Mouse (Mus musculus) Patski (cell line): ENCODE results near the gene Ssh3. TPM values are rescaled to one million over a fixed set of nuclear protein-coding genes. Genes with fewer than 3 reads are reported as not detected.
A peak's percentile ranks its signal among the peaks of the same experiment; 100 is the strongest.

ENCODE experiments used
- ATAC-seq: fragments of 100-300 bp; one replicate; pipeline ENCODE4 v1.8.0; 2021
- CTCF ChIA-PET: fragments of 350-600 bp; sonication (Branson Sonifier 250); formaldehyde crosslinking; loops from one replicate; lab custom pipeline; 2022; ENCODE audit warnings: inconsistent platforms; lab: Charles Lee
- POLR2A ChIA-PET: fragments of 350-600 bp; sonication (Branson Sonifier 250); formaldehyde crosslinking; loops from one replicate; lab custom pipeline; 2022; ENCODE audit warnings: antibody characterized with exemption, inconsistent platforms; lab: Charles Lee
- DNase-seq: peaks from one replicate; pipeline ENCODE4 v3.0.0-alpha.2; 2011; ENCODE audit warnings: low read depth, low spot score
- H3K27me3 ChIP-seq: fragments of 371-371 bp; one replicate; pipeline ENCODE4 v1.5.1; 2021
- CTCF ChIP-seq: fragments of 100-300 bp; IDR thresholded peaks from one replicate; pipeline ENCODE4 v1.5.1; 2021
- in situ Hi-C: fragments of 300-500 bp; cut with MboI; formaldehyde crosslinking; loops from 3 replicates; pipeline ENCODE4 v1.11.1; 2018; ENCODE audit warnings: low pct_unique_long_range_greater_than_20kb, mixed read lengths
- polyA plus RNA-seq: library from polyadenylated mRNA; unstranded; gene quantifications from one replicate; pipeline ENCODE4 v1.2.3, GENCODE M21; 2021

Gene Ssh3
- polyA plus RNA-seq, 1 experiment from 2014 or later = 71.3 TPM

DNA sequence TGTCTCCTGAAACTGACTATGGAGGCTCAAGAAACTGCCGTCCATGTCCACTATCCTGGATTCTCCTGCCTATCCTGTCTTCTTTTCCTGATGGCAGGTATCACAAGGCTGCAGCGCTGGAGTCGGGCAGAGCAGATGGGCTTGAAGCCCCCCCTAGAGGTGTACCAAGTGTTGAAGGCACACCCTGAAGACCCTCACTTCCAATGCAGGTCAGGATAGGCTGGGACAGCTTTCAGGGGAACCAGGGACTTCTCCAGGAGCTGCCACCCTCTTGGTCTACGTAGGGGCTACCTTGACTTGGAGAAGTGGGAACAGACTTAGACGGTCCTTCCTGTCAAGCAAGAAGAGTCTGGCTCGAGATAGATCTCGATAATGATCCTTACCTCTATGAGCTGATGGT lies 36.3 kb downstream of the Ssh3 start:
- POLR2A ChIA-PET = interaction anchor here (0.9 to 8.3 kb wide), 4 partner anchors 10 to 78 kb away, joined by 3 to 199 read pairs (median 6); partner anchors contain the start of genes AC109138.7 and Clcf1
- no peak for ATAC-seq

DNA sequence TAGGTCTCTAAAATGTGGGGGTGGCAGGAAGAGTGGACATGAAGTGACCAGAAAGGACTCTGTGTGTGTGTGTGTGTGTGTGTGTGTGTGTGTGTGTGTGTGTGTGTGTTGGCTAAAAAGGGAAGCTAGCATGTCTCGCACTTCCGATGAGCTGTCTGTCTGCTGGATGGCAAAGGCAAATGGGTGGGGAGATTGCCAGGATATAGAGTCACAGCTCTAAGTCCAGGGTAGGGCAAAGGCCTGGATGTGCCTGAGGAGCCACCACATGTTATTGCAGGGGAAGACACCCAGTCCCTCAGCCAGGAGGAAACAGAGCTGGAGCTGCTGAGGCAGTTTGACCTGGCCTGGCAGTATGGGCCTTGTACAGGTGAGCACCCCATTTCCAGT lies 36.8 kb downstream of the Ssh3 start:
- DNase-seq = no peak
- no peak for TF ChIP-seq CTCF
- in situ Hi-C loops = no loop called here
- no peaks in the 10 kb centered on the region for H3K27me3 ChIP-seq
- ChIA-PET CTCF (interaction anchor here (1.0 to 20.5 kb wide), 3 partner anchors 11 to 31 kb away, joined by 3 to 396 read pairs (median 3); partner anchors contain the start of genes AC109138.7, Clcf1 and Rad9a), POLR2A (interaction anchor here (0.9 to 8.3 kb wide), 5 partner anchors 9 to 159 kb away, joined by 3 to 199 read pairs (median 4); partner anchors contain the start of genes AC109138.7 and Clcf1)
- ATAC-seq = no peak

More for the DNA sequence above, 36.3 kb downstream of the Ssh3 start:
- no peak for DNase-seq
- in situ Hi-C loops = no loop called here
- CTCF ChIA-PET = interaction anchor here (1.0 to 20.5 kb wide), 3 partner anchors 10 to 31 kb away, joined by 3 to 396 read pairs (median 3); partner anchors contain the start of genes AC109138.7, Clcf1 and Rad9a
- TF ChIP-seq CTCF = no peak
- no peaks in the 10 kb centered on the region for H3K27me3 ChIP-seq

DNA sequence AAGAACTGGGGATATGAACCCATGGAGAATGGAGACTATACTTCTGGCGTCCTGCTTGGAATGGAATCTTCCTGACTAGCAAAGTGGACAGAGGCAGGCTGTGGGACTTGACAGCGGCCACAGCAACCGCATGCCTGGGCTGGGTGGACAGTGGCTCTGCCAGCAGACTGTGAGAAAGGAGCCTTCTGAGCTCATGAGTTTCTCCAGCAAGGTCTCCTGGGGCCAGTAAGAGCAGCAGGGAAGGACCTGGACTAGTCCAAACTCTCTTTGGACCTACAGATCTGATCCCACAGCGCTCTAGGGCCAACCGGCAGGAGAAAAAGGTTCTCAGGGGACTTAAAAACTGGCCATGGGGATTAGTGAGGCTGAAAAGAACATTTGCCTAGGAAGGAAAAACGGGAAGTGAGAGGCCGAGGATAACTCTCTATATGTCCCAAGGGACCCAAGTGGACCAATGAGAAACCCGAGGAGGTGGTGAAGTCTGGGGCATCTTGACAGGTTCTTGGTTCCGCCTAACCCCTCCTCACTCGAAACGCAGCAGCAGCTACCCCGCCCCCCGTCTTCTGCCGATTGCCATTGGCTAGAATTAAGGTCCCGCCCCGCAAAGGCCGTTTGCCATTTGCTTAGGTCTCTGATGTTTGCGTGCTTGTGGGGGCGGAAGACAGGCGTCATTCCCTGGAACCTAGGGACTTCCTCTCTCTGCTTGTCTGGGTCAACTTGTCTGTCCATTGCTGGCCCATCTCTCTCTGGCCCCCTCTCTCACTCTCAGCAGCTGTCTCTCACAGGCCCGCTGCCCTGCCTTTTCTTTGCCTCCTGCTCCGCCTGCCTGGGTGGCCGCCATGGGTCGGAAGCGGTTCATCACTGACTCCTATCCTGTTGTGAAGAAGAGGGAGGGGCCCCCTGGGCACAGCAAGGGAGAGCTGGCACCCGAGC lies 37.5 kb downstream of the Ssh3 start, which contains the start of gene Pold4:
TSS of gene Pold4 (plus strand) at position 647 of the 933 bp plus-strand sequence.
- TF ChIP-seq CTCF = no peak
- ChIA-PET POLR2A (interaction anchor here (0.9 to 8.3 kb wide), 5 partner anchors 8 to 158 kb away, joined by 3 to 199 read pairs (median 4); partner anchors contain the start of genes AC109138.7 and Clcf1), CTCF (interaction anchor here (0.8 to 20.5 kb wide), 4 partner anchors 11 to 61 kb away, joined by 3 to 396 read pairs (median 10); partner anchors contain the start of genes AC109138.7 and Clcf1)
- DNase-seq = peak; percentile 84
- in situ Hi-C loops = no loop called here
- ATAC-seq = peak; percentile 66
- H3K27me3 ChIP-seq = no peaks in the 10 kb centered on the region

DNA sequence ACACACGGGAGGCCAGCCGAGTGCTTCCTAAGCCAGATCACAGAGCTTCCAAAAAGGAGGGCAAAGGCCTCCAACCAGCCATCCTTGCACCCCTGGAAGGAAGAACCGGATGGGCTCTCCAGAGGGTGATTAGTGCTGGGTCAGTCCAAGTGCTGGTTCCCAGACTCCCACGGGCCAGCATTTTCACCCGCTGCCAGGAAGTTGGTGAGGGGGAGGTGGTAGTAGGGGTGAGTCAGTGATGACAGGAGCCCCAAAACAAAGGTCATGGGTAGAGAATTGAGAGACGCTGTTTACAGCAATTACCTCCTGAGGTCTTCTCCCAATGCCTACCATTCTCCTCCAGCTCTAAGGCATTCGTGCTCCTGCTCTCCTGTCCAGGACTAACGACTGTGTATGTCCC lies 38.6 kb downstream of the Ssh3 start:
- H3K27me3 ChIP-seq = no peaks in the 10 kb centered on the region
- in situ Hi-C loops = no loop called here
- no peak for DNase-seq
- ChIA-PET POLR2A (interaction anchor here (1.3 to 8.3 kb wide), 2 partner anchors 17 to 60 kb away, joined by 3 to 199 read pairs; partner anchors contain the start of genes AC109138.7 and Clcf1), CTCF (interaction anchor here (0.8 to 20.5 kb wide), 4 partner anchors 12 to 60 kb away, joined by 3 to 396 read pairs (median 10); partner anchors contain the start of genes AC109138.7 and Clcf1)
- TF ChIP-seq CTCF = no peak
- no peak for ATAC-seq

DNA sequence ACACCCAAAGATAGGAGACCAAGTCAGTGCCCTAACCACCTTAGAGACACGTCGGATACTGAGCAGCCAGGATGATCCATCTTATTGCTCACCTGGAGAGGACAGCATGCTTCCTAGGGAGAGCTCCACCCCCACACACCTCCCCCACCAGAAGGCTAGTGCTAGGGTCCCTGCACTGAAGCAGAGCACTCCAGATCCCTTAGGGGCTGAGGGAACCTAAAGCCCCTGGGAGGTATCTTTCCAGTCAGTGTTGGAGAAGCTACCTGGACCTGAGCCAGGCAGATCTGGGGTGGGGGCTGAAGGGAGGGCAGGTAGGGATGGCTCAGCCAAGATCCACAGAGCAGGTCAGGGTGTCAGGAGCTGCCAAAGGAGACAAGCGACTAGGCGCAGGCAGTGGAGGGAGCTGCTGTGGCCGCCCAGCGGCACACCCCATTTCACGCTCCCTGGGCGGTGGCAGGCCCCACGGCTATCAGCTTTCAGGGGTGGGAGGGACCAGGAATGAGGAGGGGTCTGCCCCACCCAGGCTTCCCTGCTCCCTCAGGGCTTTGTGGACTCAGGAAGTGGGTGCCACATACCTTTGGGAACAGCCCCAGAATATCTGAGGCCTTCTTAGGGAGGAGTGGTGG lies 39.4 kb downstream of the Ssh3 start:
- POLR2A ChIA-PET = interaction anchor here (0.8 to 8.3 kb wide), 9 partner anchors 12 to 104 kb away, joined by 3 to 199 read pairs (median 3); partner anchors contain the start of genes AC109138.7, Aip, Clcf1 and Rad9a
- CTCF ChIA-PET = interaction anchor here (0.8 to 20.5 kb wide), 9 partner anchors 13 to 132 kb away, joined by 3 to 396 read pairs (median 6); partner anchors contain the start of genes AC109138.7, Aip, Cdk2ap2 and Clcf1
- no peaks in the 10 kb centered on the region for H3K27me3 ChIP-seq
- TF ChIP-seq CTCF = no peak
- ATAC-seq = no peak
- DNase-seq = no peak
- in situ Hi-C loops = no loop called here

DNA sequence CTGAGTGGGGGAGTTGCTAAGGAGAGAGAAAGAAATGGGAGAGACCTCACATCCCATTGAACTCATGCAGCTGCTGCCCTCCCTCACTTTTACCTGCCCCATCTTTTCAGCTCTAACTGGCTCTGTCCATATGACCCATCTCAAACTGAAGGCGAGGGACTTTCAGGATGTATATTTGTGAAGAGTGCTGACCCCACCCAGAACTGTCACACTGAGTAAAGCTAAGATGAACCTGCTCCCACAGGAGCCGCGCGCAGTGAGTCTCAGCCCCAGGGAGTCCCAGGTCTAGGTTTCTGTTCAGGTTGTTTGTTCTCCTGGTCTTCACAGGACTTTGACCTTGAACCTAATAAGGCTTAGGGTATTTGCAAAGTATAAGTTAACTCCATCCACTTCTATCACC lies 40.1 kb downstream of the Ssh3 start:
- in situ Hi-C loops = no loop called here
- no peak for TF ChIP-seq CTCF
- DNase-seq = no peak
- no peaks in the 10 kb centered on the region for H3K27me3 ChIP-seq
- POLR2A ChIA-PET = interaction anchor here (0.8 to 8.3 kb wide), 8 partner anchors 13 to 131 kb away, joined by 3 to 199 read pairs (median 4); partner anchors contain the start of genes AC109138.7, Aip, Clcf1 and Rad9a
- CTCF ChIA-PET = interaction anchor here (0.7 to 20.5 kb wide), 20 partner anchors 10 to 177 kb away, joined by 3 to 396 read pairs (median 5); partner anchors contain the start of genes AC109138.7, Aip, Cdk2ap2 and Clcf1
- no peak for ATAC-seq

DNA sequence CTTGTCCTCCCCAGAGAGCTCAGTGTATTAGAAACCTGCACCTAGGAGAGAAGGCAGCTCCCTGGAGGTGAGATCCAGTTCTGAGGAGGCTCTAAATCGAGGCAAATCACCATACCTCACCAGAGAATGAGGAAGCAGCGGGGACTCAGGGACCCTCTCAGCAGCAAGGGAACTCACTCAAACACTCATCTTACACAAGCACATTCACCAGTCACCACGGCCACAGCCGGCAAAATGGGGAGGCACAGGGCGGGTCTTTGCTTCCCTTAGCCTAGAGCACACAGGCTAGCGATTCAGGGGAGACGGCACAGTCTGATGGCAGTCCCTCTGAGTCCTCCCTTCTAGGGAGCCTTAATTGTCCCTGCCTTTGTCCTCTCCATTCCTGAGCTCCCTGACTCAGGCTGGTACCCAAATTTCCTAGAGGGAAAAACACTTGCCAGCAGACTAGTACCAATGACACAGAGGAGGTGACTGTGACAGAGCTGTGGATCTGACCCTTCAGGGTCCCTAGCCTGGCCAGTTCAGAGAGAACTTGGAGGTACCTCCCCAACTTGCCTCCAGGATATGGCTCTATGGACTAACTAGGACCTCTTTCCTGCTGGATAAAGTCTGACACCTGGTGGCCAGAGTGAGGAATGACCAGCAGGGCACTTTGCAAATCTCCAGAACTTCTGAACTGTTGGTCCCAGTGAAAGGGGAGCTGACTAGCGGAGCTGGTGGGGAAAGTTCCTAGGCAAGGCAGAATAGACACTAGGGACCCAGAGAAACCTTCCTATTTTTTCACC lies 40.9 kb downstream of the Ssh3 start:
- DNase-seq (no peak), ATAC-seq (peak; percentile 13)
- H3K27me3 ChIP-seq = no peaks in the 10 kb centered on the region
- in situ Hi-C loops = no loop called here
- TF ChIP-seq CTCF = peak; percentile 98
- POLR2A ChIA-PET = interaction anchor here (0.7 to 8.3 kb wide), 7 partner anchors 14 to 130 kb away, joined by 3 to 199 read pairs (median 4); partner anchors contain the start of genes AC109138.7, Aip, Clcf1 and Rad9a
- CTCF ChIA-PET = interaction anchor here (0.7 to 20.5 kb wide), 22 partner anchors 11 to 176 kb away, joined by 3 to 396 read pairs (median 4); partner anchors contain the start of genes AC109138.7, Aip, Ankrd13d and Cdk2ap2

DNA sequence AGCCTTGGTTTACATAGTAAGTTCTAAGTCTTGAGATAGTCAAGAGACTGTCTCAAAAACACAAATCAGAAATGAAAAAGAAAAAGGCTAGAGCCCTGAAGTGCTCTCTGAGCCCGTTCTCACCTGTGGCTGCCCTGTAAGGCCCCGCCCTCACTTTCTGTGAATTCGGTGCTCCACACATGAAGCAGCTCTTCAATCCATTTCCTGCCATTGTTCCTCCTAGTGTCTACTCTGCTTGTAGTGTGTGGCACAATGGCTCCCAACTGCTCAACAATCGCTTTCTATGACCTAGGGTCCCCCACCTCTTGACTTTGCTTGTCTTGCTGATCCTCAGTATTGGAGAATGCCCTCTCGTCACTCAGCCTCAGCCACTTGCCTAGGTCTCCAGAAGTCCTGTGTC lies 41.5 kb downstream of the Ssh3 start:
- DNase-seq = no peak
- TF ChIP-seq CTCF = no peak
- no peak for ATAC-seq
- no peaks in the 10 kb centered on the region for H3K27me3 ChIP-seq
- ChIA-PET CTCF (interaction anchor here (0.9 to 20.5 kb wide), 12 partner anchors 11 to 107 kb away, joined by 3 to 396 read pairs (median 6); partner anchors contain the start of genes AC109138.7, Aip, Ankrd13d and Clcf1), POLR2A (interaction anchor here (0.7 to 8.3 kb wide), 3 partner anchors 14 to 58 kb away, joined by 3 to 199 read pairs (median 9); partner anchors contain the start of genes AC109138.7 and Clcf1)
- in situ Hi-C loops = no loop called here
